Mouse (Mus musculus) spleen, adult 2 months (tissue): ENCODE measurements around the gene Rai14. TPM values are rescaled to one million over a fixed set of nuclear protein-coding genes. Genes with fewer than 3 reads are reported as not detected.

Source experiments
- DNase-seq, 2 experiments: peaks; one replicate each; pipeline versions ENCODE4 v3.0.0 to v3.0.0-alpha.2; 2012 to 2021; ENCODE audit warnings: low spot score in 2 of 2, low read depth in 1 of 2
- H3K27ac ChIP-seq: fragments of 200-500 bp; 2 replicates; pipeline ENCODE4 v1.5.1; 2012; ENCODE audit warnings: low read length, inconsistent platforms; ENCODE audit not compliant: insufficient read depth
- H3K27me3 ChIP-seq: fragments of 200-500 bp; 2 replicates; pipeline ENCODE4 v1.6.1; 2012; ENCODE audit warnings: mild to moderate bottlenecking, moderate library complexity, low read length, inconsistent platforms; ENCODE audit not compliant: control insufficient read depth, insufficient read depth
- H3K36me3 ChIP-seq: fragments of 200-500 bp; 2 replicates; pipeline ENCODE4 v1.6.1; 2012; ENCODE audit warnings: mild to moderate bottlenecking, low read length, inconsistent platforms; ENCODE audit not compliant: control insufficient read depth, insufficient read depth
- H3K4me1 ChIP-seq: fragments of 200-500 bp; 2 replicates; pipeline ENCODE4 v1.6.1; 2011; ENCODE audit warnings: inconsistent platforms; ENCODE audit not compliant: control insufficient read depth, insufficient read depth, insufficient read length
- H3K4me3 ChIP-seq: fragments of 200-500 bp; 2 replicates; pipeline ENCODE4 v1.5.1; 2011; ENCODE audit warnings: mild to moderate bottlenecking, inconsistent platforms; ENCODE audit not compliant: insufficient read depth, insufficient read length; ENCODE audit errors: extremely low read depth
- CTCF ChIP-seq: fragments of 200-500 bp; IDR thresholded peaks from 2 replicates; pipeline ENCODE4 v1.5.1; 2011; ENCODE audit warnings: mild to moderate bottlenecking, inconsistent platforms; ENCODE audit not compliant: insufficient read depth, insufficient read length, insufficient replicate concordance; ENCODE audit errors: extremely low read depth
- POLR2A ChIP-seq: fragments of 200-500 bp; IDR thresholded peaks from 2 replicates; pipeline ENCODE4 v1.6.1; 2011; ENCODE audit warnings: low read depth, low read length, inconsistent platforms
- WGBS: fragments of 180-500 bp; shearing (Covaris S2); methylation state at CpG from one replicate; pipeline ENCODE4 v1.1.7; 2018; 5-methylcytosine and 5-hydroxymethylcytosine counted together
- polyA plus RNA-seq: library from polyadenylated mRNA; depleted of rRNA; stranded (reverse); fragments of >200 nt; gene quantifications from 2 replicates; pipeline ENCODE4 v1.2.3, GENCODE M21; 2012

The Rai14 gene
- polyA plus RNA-seq, 1 experiment = 3.6 TPM

- H3K27me3 ChIP-seq = no peaks in the 10 kb centered on the region
- H3K36me3 ChIP-seq = no peaks in the 10 kb centered on the region
- TF ChIP-seq CTCF = no peak
- TF ChIP-seq POLR2A = no peak
- H3K4me3 ChIP-seq = no peak overlapping the region
- no peak for DNase-seq
- H3K4me1 ChIP-seq = no peaks in the 10 kb centered on the region
- WGBS = 81% methylated on average over 1 of the region's 1 CpGs
- H3K27ac ChIP-seq = no peak overlapping the region
Observed at GRCm38 (mm10) chr15:10654696-10655095, 59.7 kb downstream of the Rai14 start.

DNA sequence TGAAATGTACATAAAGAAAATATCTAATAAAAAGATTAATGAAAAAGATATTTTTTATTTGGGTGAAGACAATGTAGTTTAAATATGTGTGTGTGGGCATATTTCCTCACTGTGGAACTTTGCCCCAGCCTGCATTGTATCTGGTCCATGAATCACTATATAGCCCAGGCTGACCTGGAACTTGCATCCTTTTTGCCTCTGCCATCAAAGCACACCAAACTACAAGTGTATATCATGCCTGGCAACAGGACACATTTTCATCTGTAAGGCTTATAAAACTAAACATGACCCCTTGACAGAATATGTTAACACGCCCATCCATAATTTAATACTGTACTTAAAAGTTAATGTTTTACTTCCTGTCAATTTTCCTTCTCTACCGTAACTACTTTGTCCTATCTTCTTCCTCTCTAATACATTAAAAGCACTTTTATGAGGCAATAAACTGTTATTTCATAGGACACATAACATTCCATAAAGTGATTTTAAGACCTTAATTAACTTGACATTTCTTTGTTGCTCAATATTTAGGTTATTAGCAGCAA is 61.4 kb downstream of the Rai14 start:
- Histone ChIP-seq H3K27me3 (no peaks in the 10 kb centered on the region), H3K4me3 (no peak overlapping the region), H3K27ac (no peak overlapping the region), H3K4me1 (no peaks in the 10 kb centered on the region), H3K36me3 (no peaks in the 10 kb centered on the region)
- DNase-seq = no peak
- no peak for TF ChIP-seq CTCF
- TF ChIP-seq POLR2A = no peak
- 84% methylated on average over 2 of the region's 2 CpGs for WGBS

DNA sequence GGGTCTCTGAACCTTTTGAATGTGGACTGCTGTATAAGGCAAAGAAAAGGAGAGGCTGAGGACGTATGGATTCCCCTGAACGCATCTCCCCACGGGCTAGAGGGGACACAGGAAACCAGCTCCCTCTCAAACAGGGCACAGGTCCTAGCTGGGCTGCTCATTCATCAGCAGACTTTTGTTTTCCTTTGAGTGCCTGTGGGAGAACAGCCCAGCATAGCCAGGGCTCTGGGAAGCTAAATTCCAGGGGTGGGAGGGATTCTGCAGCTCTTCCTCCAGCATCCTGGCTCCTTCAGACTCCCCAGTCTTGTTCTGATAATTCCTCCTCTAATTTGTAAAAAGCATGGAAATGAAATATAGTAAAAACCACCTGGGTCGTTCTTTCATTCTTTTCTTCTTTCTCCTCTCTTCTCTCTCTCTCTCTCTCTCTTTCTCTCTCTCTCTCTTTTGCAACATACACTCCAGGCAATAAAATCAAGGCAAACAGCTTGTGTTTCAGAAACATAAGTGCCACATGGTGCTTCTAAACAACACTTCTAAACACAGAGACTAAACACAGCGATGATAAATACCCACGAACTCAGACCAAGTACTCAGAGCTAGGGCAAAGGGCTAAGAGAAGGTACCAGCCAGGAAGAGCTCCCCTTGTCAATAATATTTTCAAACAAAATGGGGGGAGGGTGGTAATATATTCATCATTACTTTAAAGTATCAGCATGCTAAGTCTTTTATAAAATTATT is 65.9 kb downstream of the Rai14 start:
- Histone ChIP-seq H3K36me3 (no peaks in the 10 kb centered on the region), H3K4me3 (no peak overlapping the region), H3K27me3 (no peaks in the 10 kb centered on the region), H3K27ac (no peak overlapping the region), H3K4me1 (no peaks in the 10 kb centered on the region)
- 74% methylated on average over 6 of the region's 6 CpGs for WGBS
- no peak for DNase-seq
- TF ChIP-seq POLR2A (no peak), CTCF (no peak)

- Histone ChIP-seq H3K27ac (no peak overlapping the region), H3K4me3 (no peak overlapping the region), H3K27me3 (no peaks in the 10 kb centered on the region), H3K4me1 (no peaks in the 10 kb centered on the region), H3K36me3 (no peaks in the 10 kb centered on the region)
- TF ChIP-seq CTCF = no peak
- no peak for TF ChIP-seq POLR2A
- no peak for DNase-seq
- WGBS = 87% methylated on average over 5 of the region's 5 CpGs
Observed at GRCm38 (mm10) chr15:10646297-10646696, 68.1 kb downstream of the Rai14 start.

DNA sequence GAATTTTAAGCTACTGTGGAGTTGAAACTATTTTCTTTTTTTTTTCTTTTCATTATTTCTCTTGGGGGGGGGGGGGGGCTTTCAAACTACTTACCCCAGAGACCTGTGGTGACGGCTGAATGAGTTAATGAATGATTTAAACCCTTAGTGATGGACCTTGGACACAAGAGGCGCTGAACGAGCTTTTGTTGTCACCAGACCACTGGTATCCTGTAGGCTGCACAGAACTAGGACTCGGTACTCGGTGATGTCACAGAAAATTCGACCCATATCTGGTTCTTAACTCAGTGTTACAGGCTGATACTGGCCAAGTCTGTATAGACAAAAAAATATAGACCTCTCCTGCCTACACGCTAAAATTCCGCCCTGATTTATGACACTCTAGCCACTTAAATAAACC is 69.3 kb downstream of the Rai14 start:
- DNase-seq = no peak
- no peaks in the 10 kb centered on the region for H3K4me1 ChIP-seq
- H3K27ac ChIP-seq = no peak overlapping the region
- no peaks in the 10 kb centered on the region for H3K27me3 ChIP-seq
- H3K36me3 ChIP-seq = no peaks in the 10 kb centered on the region
- H3K4me3 ChIP-seq = no peak overlapping the region
- 84% methylated on average over 8 of the region's 8 CpGs for WGBS
- TF ChIP-seq CTCF (no peak), POLR2A (no peak)

DNA sequence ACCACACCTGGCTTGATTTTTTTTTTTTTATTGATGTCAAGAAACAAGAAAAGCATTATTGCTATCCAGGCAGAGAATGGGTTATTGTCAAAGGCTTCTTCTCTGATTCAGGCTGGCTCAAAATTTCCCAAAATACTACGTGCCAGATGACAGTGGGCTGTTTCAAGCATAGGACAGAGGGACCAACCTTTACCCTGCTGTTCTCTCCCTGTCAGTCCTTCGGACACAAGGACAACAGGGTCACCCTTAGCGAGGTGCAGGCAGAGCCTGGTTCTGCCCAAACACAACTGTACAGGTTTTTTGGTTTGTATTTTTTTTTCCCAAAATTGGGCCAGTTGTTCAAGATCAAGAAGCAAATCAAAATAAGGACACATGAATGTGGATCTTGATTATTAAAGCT is 70.6 kb downstream of the Rai14 start:
- Histone ChIP-seq H3K4me3 (no peak overlapping the region), H3K27me3 (no peaks in the 10 kb centered on the region), H3K4me1 (no peaks in the 10 kb centered on the region), H3K36me3 (no peaks in the 10 kb centered on the region), H3K27ac (no peak overlapping the region)
- no peak for TF ChIP-seq CTCF
- TF ChIP-seq POLR2A = no peak
- WGBS = 90% methylated on average over 3 of the region's 3 CpGs
- no peak for DNase-seq

DNA sequence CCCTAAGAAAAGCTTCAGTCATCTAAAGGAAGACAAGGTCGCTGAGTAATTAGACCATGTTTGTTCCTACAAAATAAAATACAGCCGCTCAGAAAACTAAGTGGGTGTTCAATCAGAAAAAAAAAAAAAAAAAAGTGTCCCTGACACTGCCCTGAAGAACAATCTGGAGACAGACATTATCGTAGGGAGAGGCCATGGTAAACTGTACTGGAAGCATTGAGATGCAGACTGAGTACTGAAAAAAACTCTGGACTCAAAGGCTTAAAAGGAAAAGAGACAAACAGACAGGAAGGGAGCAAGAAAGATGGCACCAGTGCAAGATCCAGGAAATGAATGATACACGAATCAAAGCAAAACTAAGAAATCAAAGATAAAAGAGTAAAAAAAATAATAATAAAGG is 71.2 kb downstream of the Rai14 start:
- TF ChIP-seq CTCF = no peak
- Histone ChIP-seq H3K4me3 (no peak overlapping the region), H3K27ac (no peak overlapping the region), H3K4me1 (no peaks in the 10 kb centered on the region), H3K36me3 (no peaks in the 10 kb centered on the region), H3K27me3 (no peaks in the 10 kb centered on the region)
- 81% methylated on average over 4 of the region's 4 CpGs for WGBS
- DNase-seq = no peak
